Mouse (Mus musculus): ENCODE data around the gene Tekt3. TPM values are rescaled to one million over a fixed set of nuclear protein-coding genes. Genes with fewer than 3 reads are reported as not detected.

The Tekt3 gene
- total RNA-seq, 2 experiments from 2014 or later, result not detected

- ATAC-seq (replicated peaks; ENCODE audit: poor library complexity), result no peak
These were observed 81.4 kb downstream of the Tekt3 start for GRCm38 (mm10) chr11:63142816-63143215.

- no peak for ATAC-seq (replicated peaks; ENCODE audit: poor library complexity)
These were observed 82.0 kb downstream of the Tekt3 start for GRCm38 (mm10) chr11:63143486-63143885.

Other genes with a start within 250 kb of the Tekt3 start
- 13.1 and 18.1 TPM in 2 replicates for gene Trim16, start 241.4 kb upstream of the Tekt3 start, total RNA-seq (2015)
- gene Trim16, start 241.4 kb upstream of the Tekt3 start, total RNA-seq (2017), result 19.0 and 19.1 TPM in 2 replicates
- gene Fbxw10, start 214.6 kb upstream of the Tekt3 start, total RNA-seq (2015), result 2.2 and 2.3 TPM in 2 replicates
- 1.2 and 4.1 TPM in 2 replicates for gene Fbxw10, start 214.6 kb upstream of the Tekt3 start, total RNA-seq (2017)
- 42.3 and 46.6 TPM in 2 replicates for gene Tvp23b, start 182.2 kb upstream of the Tekt3 start, total RNA-seq (2015)
- gene Tvp23b, start 182.2 kb upstream of the Tekt3 start, total RNA-seq (2017), result 37.7 and 41.9 TPM in 2 replicates
- gene Cdrt4, start 110.5 kb upstream of the Tekt3 start, total RNA-seq (2015), result not detected in 2 replicates
- gene Cdrt4, start 110.5 kb upstream of the Tekt3 start, total RNA-seq (2017), result not detected in 2 replicates
- not detected in 2 replicates for gene Pmp22, start 67.3 kb downstream of the Tekt3 start, total RNA-seq (2015)
- not detected in 2 replicates for gene Pmp22, start 67.3 kb downstream of the Tekt3 start, total RNA-seq (2017)

Measured in megakaryocyte progenitor cell, adult 5-6 weeks (primary cell).